In the genomic region with DNA sequence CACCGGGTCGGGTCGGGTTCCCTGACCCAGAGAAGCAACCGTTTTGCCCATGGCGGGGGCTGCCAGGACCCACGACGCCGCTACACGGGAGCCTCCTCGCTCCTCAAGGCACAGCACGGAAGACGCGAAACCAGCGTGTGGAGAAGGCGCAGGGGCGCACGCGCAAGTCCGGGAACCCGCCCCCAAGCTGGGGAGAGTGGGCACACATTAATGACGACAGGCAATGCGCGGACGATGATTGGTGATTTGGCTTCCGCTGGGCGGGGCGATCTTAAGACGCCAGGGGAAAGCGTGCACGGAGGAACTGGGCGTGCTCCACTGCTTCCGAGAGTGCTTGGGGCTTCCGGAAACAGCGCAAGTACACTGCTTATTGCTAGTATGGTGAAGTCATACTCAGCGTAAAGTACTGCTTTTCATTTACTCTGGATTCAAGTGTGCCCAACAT, we compare ENCODE assay signal across 1 mouse cellular context.
TF ChIP-seq lines count a peak whose summit lies in the region.

TSS of gene Ddx10 (minus strand) at position 101 of the 445 bp plus-strand sequence.

TF ChIP-seq in CH12.LX, 34 proteins besides CTCF, POLR2A, EP300 and RAD21 (continued from another document):
- TF ChIP-seq MXI1 (IDR thresholded peaks at IDR 0.05; ENCODE audit: low read depth, low read length) (peak; percentile 97), CHD2 (IDR thresholded peaks at IDR 0.05; ENCODE audit: low read length) (peak; percentile 44; the same call in 1 of the 2 replicates), MEF2A (IDR thresholded peaks at IDR 0.05; ENCODE audit: borderline replicate concordance, low read depth, low read length) (peak; percentile 65; the same call in 1 of the 2 replicates), SMC3 (IDR thresholded peaks at IDR 0.05; ENCODE audit: low read depth, low read length) (no peak), JUN (IDR thresholded peaks at IDR 0.05; ENCODE audit: insufficient read depth, low read depth, low read length) (no peak), ELF1 (IDR thresholded peaks at IDR 0.05; ENCODE audit: low read depth, low read length) (peak; percentile 97), SIN3A (IDR thresholded peaks at IDR 0.05; ENCODE audit: low read length) (peak; percentile 97), ZC3H11A (IDR thresholded peaks at IDR 0.05; ENCODE audit: low read depth, low read length) (no peak), MAZ (IDR thresholded peaks at IDR 0.05; ENCODE audit: low read depth, low read length) (peak; percentile 61; the same call in 1 of the 2 replicates), BHLHE40 (IDR thresholded peaks at IDR 0.05; ENCODE audit: low read depth, low read length) (peak; percentile 91), KAT2A (IDR thresholded peaks at IDR 0.05; ENCODE audit: insufficient replicate concordance, low read length) (0 out of 2 replicates have a peak, but pooled peaks have one; percentile 71), MAFK (IDR thresholded peaks at IDR 0.05; ENCODE audit: insufficient replicate concordance, low read length) (no peak), MAX (IDR thresholded peaks at IDR 0.05; ENCODE audit: low read length) (peak; percentile 94), MYC (IDR thresholded peaks at IDR 0.05; ENCODE audit: low read depth, low read length) (peak; percentile 91)
